Mouse (Mus musculus) embryonic facial prominence, embryonic 11.5 days (tissue): ENCODE measurements at regions not wholly inside any gene's neighbourhood (a gene's known extent, or its start where the extent isn't known, plus 50 kb on each side); places are given as distances from the start of the nearest gene placed in this dataset.

Experiments
- ATAC-seq: fragments of 200-750 bp; cut with Nextera tagmentation; replicated peaks from 2 replicates; pipeline ENCODE4 v1.8.0; 2017; ENCODE audit warnings: low read depth; ENCODE audit not compliant: insufficient number of reproducible peaks, low FRiP score, low TSS enrichment
- DNase-seq: peaks from one replicate; pipeline ENCODE4 v3.0.0-alpha.2; 2015; ENCODE audit warnings: low spot score
- H3K27ac ChIP-seq: fragments of 300-500 bp; sonication (generic); replicated peaks from 2 replicates; pipeline ENCODE4 v1.5.1; 2014; ENCODE audit warnings: mild to moderate bottlenecking, low read depth, low read length, control low read depth
- H3K27me3 ChIP-seq: fragments of 300-500 bp; sonication (generic); 2 replicates; pipeline ENCODE4 v1.6.1; 2014; ENCODE audit warnings: mild to moderate bottlenecking, low read length, moderate library complexity, mixed read lengths; ENCODE audit not compliant: control insufficient read depth, insufficient read depth
- H3K36me3 ChIP-seq: fragments of 300-500 bp; sonication (generic); replicated peaks from 2 replicates; pipeline ENCODE4 v1.6.1; 2014; ENCODE audit warnings: low read depth, mild to moderate bottlenecking, low read length, moderate library complexity, mixed read lengths; ENCODE audit not compliant: control insufficient read depth, insufficient read depth
- H3K4me1 ChIP-seq: fragments of 300-500 bp; sonication (generic); 2 replicates; pipeline ENCODE4 v1.6.1; 2014; ENCODE audit warnings: low read length, mixed read lengths; ENCODE audit not compliant: control insufficient read depth, insufficient read depth
- H3K4me2 ChIP-seq: fragments of 300-500 bp; sonication (generic); 2 replicates; pipeline ENCODE4 v1.6.1; 2014; ENCODE audit warnings: low read depth, mild to moderate bottlenecking, control low read depth, low read length, moderate library complexity
- H3K4me3 ChIP-seq: fragments of 300-500 bp; sonication (generic); 2 replicates; pipeline ENCODE4 v1.5.1; 2014; ENCODE audit warnings: low read depth, low read length, control low read depth
- H3K9ac ChIP-seq: fragments of 300-500 bp; sonication (generic); replicated peaks from 2 replicates; pipeline ENCODE4 v1.6.1; 2014; ENCODE audit warnings: mild to moderate bottlenecking, control low read depth, low read length
- H3K9me3 ChIP-seq: fragments of 300-500 bp; sonication (generic); replicated peaks from 2 replicates; pipeline ENCODE4 v1.6.1; 2016; ENCODE audit warnings: mild to moderate bottlenecking, low read length, inconsistent platforms, mixed read lengths; ENCODE audit not compliant: control insufficient read depth
- WGBS: fragments of 180-500 bp; shearing (Covaris S2); extraction: QIAGEN DNeasy Blood & Tissue Kit; methylation state at CpG from one replicate; pipeline ENCODE4 v1.1.7; 2014; 5-methylcytosine and 5-hydroxymethylcytosine counted together

DNA sequence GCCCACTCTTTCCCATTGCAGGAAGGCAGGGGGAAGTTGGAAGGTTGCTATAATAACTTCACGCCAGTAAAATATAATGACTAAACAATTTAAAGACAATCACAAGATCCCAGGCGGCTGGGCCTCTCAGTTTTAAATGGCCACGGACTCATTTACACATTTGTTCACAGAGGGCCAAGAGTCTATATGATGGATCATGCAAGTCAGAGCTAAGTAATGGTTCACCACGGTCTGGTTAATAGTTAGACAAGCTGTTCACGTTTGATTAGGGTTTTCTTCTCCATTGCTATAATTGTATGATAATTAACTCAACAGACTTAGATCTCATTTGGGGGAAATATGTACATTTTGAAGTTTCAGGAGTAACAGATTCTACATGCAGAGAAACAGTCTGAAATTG, 170.0 kb downstream of the Ppargc1a start:
- Histone ChIP-seq H3K4me1 (no peaks in the 10 kb centered on the region), H3K4me3 (no peak overlapping the region), H3K4me2 (no peak overlapping the region), H3K9me3 (no peaks in the 10 kb centered on the region), H3K9ac (no peak overlapping the region), H3K27me3 (no peaks in the 10 kb centered on the region), H3K36me3 (no peaks in the 10 kb centered on the region), H3K27ac (no peak overlapping the region)
- DNase-seq (no peak), ATAC-seq (no peak)
- 89% methylated on average over 5 of the region's 5 CpGs for WGBS

DNA sequence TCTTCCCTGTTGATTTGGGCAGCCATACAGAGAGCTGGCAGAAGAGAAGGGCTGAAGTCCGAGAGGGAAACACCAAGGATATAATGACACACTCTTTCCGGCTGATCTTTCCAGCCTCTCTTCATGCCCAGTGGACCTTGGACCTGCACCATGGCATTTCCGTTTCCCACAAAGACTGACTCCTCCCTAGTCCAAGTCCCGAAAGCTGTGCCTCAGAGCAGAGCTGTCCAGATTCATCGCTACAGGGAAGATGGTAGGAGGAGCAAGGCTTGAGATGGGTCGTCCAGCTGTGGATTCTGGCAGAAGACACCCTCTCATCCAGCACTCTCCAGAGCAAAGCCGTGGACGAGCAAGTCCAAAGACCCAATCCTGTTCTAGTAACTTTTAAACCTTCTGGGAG, 176.2 kb downstream of the Ppargc1a start:
- ATAC-seq = no peak

GRCm38 (mm10) chr5:51387751-51388150, 179.8 kb downstream of the Ppargc1a start:
- no peaks in the 10 kb centered on the region for H3K27me3 ChIP-seq
- no peaks in the 10 kb centered on the region for H3K9me3 ChIP-seq
- H3K4me3 ChIP-seq = no peak overlapping the region
- no peak for DNase-seq
- no peak for ATAC-seq
- H3K9ac ChIP-seq = no peak overlapping the region
- H3K27ac ChIP-seq = no peak overlapping the region
- H3K4me2 ChIP-seq = no peak overlapping the region
- no peaks in the 10 kb centered on the region for H3K36me3 ChIP-seq
- no peaks in the 10 kb centered on the region for H3K4me1 ChIP-seq
- 56% methylated on average over 2 of the region's 2 CpGs for WGBS

More for the DNA sequence above, 176.2 kb downstream of the Ppargc1a start:
- no peak overlapping the region for H3K9ac ChIP-seq
- H3K9me3 ChIP-seq = no peaks in the 10 kb centered on the region
- no peak for DNase-seq
- no peak overlapping the region for H3K4me3 ChIP-seq
- H3K4me1 ChIP-seq = no peaks in the 10 kb centered on the region
- no peak overlapping the region for H3K27ac ChIP-seq
- H3K27me3 ChIP-seq = no peaks in the 10 kb centered on the region
- 89% methylated on average over 8 of the region's 8 CpGs for WGBS
- H3K4me2 ChIP-seq = no peak overlapping the region
- H3K36me3 ChIP-seq = no peaks in the 10 kb centered on the region

- no peak overlapping the region for H3K4me3 ChIP-seq
- H3K36me3 ChIP-seq = no peaks in the 10 kb centered on the region
- no peaks in the 10 kb centered on the region for H3K9me3 ChIP-seq
- H3K9ac ChIP-seq = no peak overlapping the region
- DNase-seq (peak; percentile 22), ATAC-seq (no peak)
- WGBS = 84% methylated on average over 3 of the region's 3 CpGs
- H3K4me2 ChIP-seq = no peak overlapping the region
- H3K27me3 ChIP-seq = no peaks in the 10 kb centered on the region
- no peak overlapping the region for H3K27ac ChIP-seq
- no peaks in the 10 kb centered on the region for H3K4me1 ChIP-seq
Observed at GRCm38 (mm10) chr5:51386409-51386808, 181.1 kb downstream of the Ppargc1a start.

GRCm38 (mm10) chr5:51384278-51384677, 183.2 kb downstream of the Ppargc1a start:
- ATAC-seq (no peak), DNase-seq (no peak)
- Histone ChIP-seq H3K4me2 (no peak overlapping the region), H3K9ac (no peak overlapping the region), H3K27me3 (no peaks in the 10 kb centered on the region), H3K36me3 (no peaks in the 10 kb centered on the region), H3K9me3 (no peaks in the 10 kb centered on the region), H3K4me3 (no peak overlapping the region), H3K27ac (no peak overlapping the region), H3K4me1 (no peaks in the 10 kb centered on the region)
- WGBS = 91% methylated on average over 6 of the region's 6 CpGs

GRCm38 (mm10) chr5:51359101-51359500, 208.4 kb downstream of the Ppargc1a start:
- WGBS = 85% methylated on average over 1 of the region's 1 CpGs
- Histone ChIP-seq H3K9ac (no peak overlapping the region), H3K4me2 (no peak overlapping the region), H3K27me3 (no peaks in the 10 kb centered on the region), H3K9me3 (no peaks in the 10 kb centered on the region), H3K27ac (no peak overlapping the region), H3K4me3 (no peak overlapping the region), H3K36me3 (no peaks in the 10 kb centered on the region), H3K4me1 (no peaks in the 10 kb centered on the region)
- no peak for ATAC-seq
- DNase-seq = no peak

DNA sequence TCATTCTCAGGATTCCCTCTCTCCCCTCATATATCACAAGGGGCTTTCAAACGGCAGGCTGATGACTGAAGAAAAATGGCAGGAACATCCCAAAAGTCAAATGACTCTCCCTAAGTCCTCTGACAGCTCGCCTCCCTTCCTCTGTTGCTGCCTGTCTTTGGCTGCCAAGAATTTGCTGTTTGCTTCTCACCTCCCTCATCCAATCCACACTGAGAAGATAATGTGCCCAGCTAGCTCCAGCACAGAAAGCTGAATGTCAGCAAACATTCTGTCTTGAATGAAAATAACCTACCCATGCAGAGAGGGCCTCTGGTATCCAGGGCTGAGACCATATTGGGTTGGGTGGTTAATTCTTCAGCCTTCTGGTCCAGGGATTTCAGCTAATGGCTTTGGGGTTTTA, 219.3 kb downstream of the Ppargc1a start:
- no peak for ATAC-seq
- H3K9ac ChIP-seq = no peak overlapping the region
- H3K4me3 ChIP-seq = no peak overlapping the region
- DNase-seq = no peak
- WGBS = 70% methylated on average over 2 of the region's 2 CpGs
- no peaks in the 10 kb centered on the region for H3K27me3 ChIP-seq
- H3K4me1 ChIP-seq = no peaks in the 10 kb centered on the region
- no peaks in the 10 kb centered on the region for H3K9me3 ChIP-seq
- no peak overlapping the region for H3K4me2 ChIP-seq
- H3K36me3 ChIP-seq = no peaks in the 10 kb centered on the region
- H3K27ac ChIP-seq = no peak overlapping the region

DNA sequence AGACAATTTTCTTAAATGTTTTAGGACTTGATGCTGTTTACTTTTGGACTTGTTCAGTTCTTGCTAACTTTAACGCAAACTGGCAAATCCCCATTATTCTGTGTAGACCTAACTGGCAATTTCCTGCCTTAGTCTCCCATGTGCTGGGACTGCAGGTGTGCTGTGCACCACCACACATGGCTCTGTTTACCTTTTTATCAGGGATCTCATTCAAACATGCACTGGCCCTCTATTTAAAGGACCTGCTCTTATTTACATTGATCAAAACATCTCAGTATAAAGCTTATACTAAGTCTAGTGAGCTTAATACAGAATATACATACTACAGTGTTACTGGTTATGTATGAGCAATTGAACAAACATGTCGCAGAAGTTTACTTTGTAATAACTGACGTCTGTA, 238.4 kb downstream of the Ppargc1a start:
- Histone ChIP-seq H3K4me3 (no peak overlapping the region), H3K9me3 (no peaks in the 10 kb centered on the region), H3K27me3 (no peaks in the 10 kb centered on the region), H3K4me2 (no peak overlapping the region), H3K36me3 (no peaks in the 10 kb centered on the region), H3K9ac (no peak overlapping the region), H3K4me1 (no peaks in the 10 kb centered on the region), H3K27ac (no peak overlapping the region)
- ATAC-seq (no peak), DNase-seq (no peak)
- 84% methylated on average over 3 of the region's 3 CpGs for WGBS
